Mouse (Mus musculus) forebrain, postnatal 0 days (tissue): ENCODE data around the gene B230104I21Rik. TPM values are rescaled to one million over a fixed set of nuclear protein-coding genes. Genes with fewer than 3 reads are reported as not detected.

ENCODE experiments used
- ATAC-seq: fragments of 200-750 bp; cut with Nextera tagmentation; 2 replicates; pipeline ENCODE4 v1.8.0; 2017; ENCODE audit warnings: mild to moderate bottlenecking, moderate library complexity
- DNase-seq: peaks from one replicate; pipeline ENCODE4 v3.0.0-alpha.2; 2015
- H3K27ac ChIP-seq: fragments of 300-500 bp; sonication (generic); 2 replicates; pipeline ENCODE4 v1.5.1; 2014; ENCODE audit warnings: low read depth, mild to moderate bottlenecking, antibody characterized with exemption, low read length, moderate library complexity, mixed read lengths
- H3K27me3 ChIP-seq: fragments of 300-500 bp; sonication (generic); 2 replicates; pipeline ENCODE4 v1.6.1; 2014; ENCODE audit warnings: mild to moderate bottlenecking, low read length, mixed read lengths; ENCODE audit not compliant: insufficient read depth
- H3K36me3 ChIP-seq: fragments of 300-500 bp; sonication (generic); 2 replicates; pipeline ENCODE4 v1.6.1; 2014; ENCODE audit warnings: mild to moderate bottlenecking, moderate library complexity; ENCODE audit not compliant: insufficient read depth
- H3K4me1 ChIP-seq: fragments of 300-500 bp; sonication (generic); 2 replicates; pipeline ENCODE4 v1.6.1; 2014; ENCODE audit warnings: antibody characterized with exemption; ENCODE audit not compliant: insufficient read depth
- H3K4me2 ChIP-seq: fragments of 300-500 bp; sonication (generic); 2 replicates; pipeline ENCODE4 v1.6.1; 2014; ENCODE audit warnings: low read depth, mild to moderate bottlenecking, moderate library complexity
- H3K4me3 ChIP-seq: fragments of 300-500 bp; sonication (generic); 2 replicates; pipeline ENCODE4 v1.5.1; 2014; ENCODE audit warnings: low read depth, low read length, mixed read lengths
- H3K9ac ChIP-seq: fragments of 300-500 bp; sonication (generic); 2 replicates; pipeline ENCODE4 v1.6.1; 2014; ENCODE audit warnings: mild to moderate bottlenecking
- H3K9me3 ChIP-seq: fragments of 300-500 bp; sonication (generic); 2 replicates; pipeline ENCODE4 v1.6.1; 2016; ENCODE audit warnings: low read length
- CTCF ChIP-seq: sonication (generic); IDR thresholded peaks from 2 replicates; pipeline ENCODE4 v1.5.1; 2016; ENCODE audit warnings: antibody characterized with exemption, control low read depth, low read depth
- WGBS: fragments of 180-500 bp; shearing (Covaris S2); extraction: QIAGEN DNeasy Blood & Tissue Kit; methylation state at CpG from one replicate; pipeline ENCODE4 v1.1.7; 2014; 5-methylcytosine and 5-hydroxymethylcytosine counted together
- polyA plus RNA-seq: library from polyadenylated mRNA; unstranded; fragments of >200 nt; fragmentation: Nextera tagmentation; extraction: Ambion mirVana; gene quantifications from 2 replicates; pipeline ENCODE4 v1.2.1, GENCODE M21; 2015
- total RNA-seq: library from RNA; depleted of rRNA; stranded (reverse); fragments of >200 nt; gene quantifications from 2 replicates; pipeline ENCODE4 v1.2.3, GENCODE M21; 2014

Gene B230104I21Rik
- total and polyA plus RNA-seq, 2 experiments from 2014 or later = 0.90 TPM; not detected in 1

DNA sequence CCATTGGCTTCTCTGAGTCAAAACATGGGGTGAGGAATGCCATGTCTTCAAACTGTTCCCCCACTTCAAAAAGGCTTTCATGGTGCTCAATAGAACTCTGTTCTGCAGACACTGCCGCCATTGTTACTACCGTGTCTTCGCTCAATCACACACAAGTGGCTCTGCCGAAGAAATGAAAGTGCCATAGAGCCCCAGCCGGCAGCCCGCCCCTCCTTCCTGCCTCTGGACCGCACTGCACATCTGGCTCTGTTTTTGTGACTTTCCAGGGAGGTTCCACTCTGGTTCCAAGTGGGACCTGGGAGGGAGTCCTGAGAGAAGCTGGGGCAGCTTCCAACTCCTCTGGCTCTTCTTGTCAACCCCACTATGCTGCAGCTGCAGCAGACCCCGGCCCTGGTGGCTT is 49.3 kb downstream of the B230104I21Rik start:
- DNase-seq (no peak), ATAC-seq (0 out of 2 replicates have a peak, but pooled peaks have one; percentile 14)
- H3K36me3 ChIP-seq = no peaks in the 10 kb centered on the region
- H3K9ac ChIP-seq = no peak overlapping the region
- H3K27me3 ChIP-seq = no peaks in the 10 kb centered on the region
- H3K4me1 ChIP-seq = no peaks in the 10 kb centered on the region
- H3K27ac ChIP-seq = no peak overlapping the region
- no peaks in the 10 kb centered on the region for H3K9me3 ChIP-seq
- H3K4me2 ChIP-seq = no peak overlapping the region
- H3K4me3 ChIP-seq = no peak overlapping the region
- no peak for TF ChIP-seq CTCF
- WGBS = 63% methylated on average over 8 of the region's 8 CpGs

DNA sequence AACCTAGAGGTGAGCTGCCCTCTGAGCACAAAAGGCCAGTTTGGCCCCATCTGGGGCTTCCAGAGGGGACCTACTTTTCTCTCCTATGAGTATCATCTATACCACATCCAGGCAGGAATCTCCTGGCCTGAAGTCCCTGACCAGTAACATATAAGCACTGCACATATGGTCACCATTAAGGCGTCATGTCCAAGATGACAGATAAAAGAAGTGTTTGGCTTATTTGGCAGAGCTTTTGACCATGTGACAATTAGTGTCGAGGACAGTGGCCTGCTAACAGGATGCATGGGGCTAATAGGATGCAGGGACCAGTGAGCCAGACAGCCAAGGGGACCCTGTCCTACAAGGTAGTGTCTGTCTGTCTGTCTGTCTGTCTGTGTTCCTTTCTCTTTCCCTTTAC is 50.0 kb downstream of the B230104I21Rik start:
- no peak overlapping the region for H3K4me3 ChIP-seq
- H3K4me2 ChIP-seq = no peak overlapping the region
- H3K27me3 ChIP-seq = no peaks in the 10 kb centered on the region
- H3K27ac ChIP-seq = no peak overlapping the region
- no peak for TF ChIP-seq CTCF
- WGBS = 65% methylated on average over 2 of the region's 2 CpGs
- ATAC-seq (no peak), DNase-seq (no peak)
- H3K4me1 ChIP-seq = 0 out of 2 replicates have a peak, but pooled peaks cover 5% of the 10 kb centered on the region
- H3K9me3 ChIP-seq = no peaks in the 10 kb centered on the region
- no peak overlapping the region for H3K9ac ChIP-seq
- H3K36me3 ChIP-seq = no peaks in the 10 kb centered on the region

DNA sequence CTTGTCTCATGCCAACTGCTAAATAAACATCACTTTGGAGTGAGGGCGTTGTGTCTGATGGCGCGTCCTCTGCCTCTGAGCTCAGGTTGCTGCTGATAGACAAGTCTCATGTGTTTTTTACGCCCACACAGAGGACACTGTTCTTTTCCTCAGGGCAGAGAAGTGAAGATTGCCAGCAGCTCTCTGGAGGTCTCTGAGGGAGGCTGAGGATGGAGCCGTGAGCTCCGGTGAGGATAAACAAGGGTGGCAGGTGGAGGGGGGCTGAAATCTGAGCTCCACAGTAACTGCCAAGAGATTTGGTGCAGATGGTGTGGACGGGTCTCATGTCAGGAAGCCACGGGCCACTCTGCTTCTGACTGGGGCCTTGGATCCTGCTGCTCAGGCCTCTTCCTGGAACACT is 50.9 kb downstream of the B230104I21Rik start:
- Histone ChIP-seq H3K4me2 (no peak overlapping the region), H3K36me3 (no peaks in the 10 kb centered on the region), H3K27ac (no peak overlapping the region), H3K4me3 (no peak overlapping the region), H3K9me3 (no peaks in the 10 kb centered on the region), H3K9ac (no peak overlapping the region), H3K4me1 (0 out of 2 replicates have a peak, but pooled peaks cover 5% of the 10 kb centered on the region), H3K27me3 (no peaks in the 10 kb centered on the region)
- ATAC-seq (no peak), DNase-seq (no peak)
- WGBS = 50% methylated on average over 8 of the region's 8 CpGs
- TF ChIP-seq CTCF = no peak

DNA sequence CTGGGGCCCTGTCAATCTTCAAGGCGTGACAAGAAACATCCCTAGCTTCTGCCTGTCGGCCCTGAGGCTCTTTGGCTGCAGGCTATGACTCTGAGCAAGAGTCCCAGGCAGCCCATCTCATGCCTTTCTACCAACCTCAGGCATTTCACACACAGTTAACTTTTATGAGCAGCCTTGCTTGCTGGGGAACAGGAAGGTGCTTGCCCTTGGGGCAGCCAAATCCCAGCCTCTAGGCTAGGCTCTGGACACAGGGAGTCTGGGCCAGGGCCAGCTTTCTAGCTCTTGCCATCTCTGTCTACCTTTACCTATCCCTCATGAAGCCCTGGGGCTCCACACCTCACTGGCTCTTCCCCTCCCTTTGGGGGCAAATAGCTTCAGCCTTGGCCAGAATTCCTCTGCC is 53.7 kb downstream of the B230104I21Rik start:
- Histone ChIP-seq H3K9ac (no peak overlapping the region), H3K27ac (peak overlapping the region; percentile 50; the same call in 1 of the 2 replicates), H3K9me3 (no peaks in the 10 kb centered on the region), H3K36me3 (no peaks in the 10 kb centered on the region), H3K27me3 (no peaks in the 10 kb centered on the region), H3K4me2 (no peak overlapping the region), H3K4me1 (0 out of 2 replicates have a peak, but pooled peaks cover 8% of the 10 kb centered on the region), H3K4me3 (no peak overlapping the region)
- DNase-seq (no peak), ATAC-seq (no peak)
- TF ChIP-seq CTCF = no peak
- WGBS = 98% methylated on average over 2 of the region's 2 CpGs

DNA sequence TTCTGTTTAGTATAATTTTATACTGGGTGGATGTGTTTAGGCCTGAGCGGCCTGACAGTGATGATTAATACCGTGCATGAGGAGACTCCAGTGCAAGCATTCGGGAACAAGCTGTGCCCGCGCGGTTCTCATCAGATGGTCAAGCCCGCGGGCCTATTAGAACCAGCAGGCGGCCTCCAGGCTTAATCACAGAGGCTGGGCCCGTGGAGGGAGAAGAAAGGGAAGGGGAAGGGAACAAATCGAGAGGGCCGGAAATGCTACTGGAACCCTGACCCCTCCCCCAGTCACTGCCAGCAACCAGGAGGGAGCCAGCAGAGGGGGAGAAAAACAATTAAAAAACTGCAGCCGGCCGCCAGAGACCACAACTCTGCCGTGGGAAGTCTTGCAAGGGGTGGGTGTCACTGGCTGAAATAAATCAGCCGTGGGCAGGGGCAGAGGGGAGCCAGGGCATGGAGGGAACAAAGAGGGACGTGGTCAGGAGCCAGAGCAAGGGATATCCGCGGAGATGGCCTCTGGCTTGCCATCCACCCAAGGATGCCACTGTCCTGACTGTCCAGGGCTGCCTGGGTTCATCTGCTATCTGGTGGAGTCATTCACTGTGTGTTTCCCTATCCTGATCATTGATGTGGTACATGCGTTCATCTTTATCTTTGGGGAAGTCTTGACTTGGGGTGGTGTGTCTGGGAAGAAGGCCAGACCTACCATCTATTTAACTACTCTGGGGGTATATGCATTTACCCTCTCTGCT is 54.6 kb downstream of the B230104I21Rik start:
- H3K9me3 ChIP-seq = no peaks in the 10 kb centered on the region
- TF ChIP-seq CTCF = no peak
- no peaks in the 10 kb centered on the region for H3K36me3 ChIP-seq
- ATAC-seq (peak; percentile 43), DNase-seq (peak; percentile 59)
- H3K4me2 ChIP-seq = no peak overlapping the region
- WGBS = 13% methylated on average over 20 of the region's 20 CpGs
- 0 out of 2 replicates have a peak, but pooled peaks cover 8% of the 10 kb centered on the region for H3K4me1 ChIP-seq
- peak overlapping the region; percentile 50 for H3K27ac ChIP-seq
- H3K4me3 ChIP-seq = no peak overlapping the region
- H3K27me3 ChIP-seq = no peaks in the 10 kb centered on the region
- no peak overlapping the region; the same call in 1 of the 2 replicates for H3K9ac ChIP-seq

DNA sequence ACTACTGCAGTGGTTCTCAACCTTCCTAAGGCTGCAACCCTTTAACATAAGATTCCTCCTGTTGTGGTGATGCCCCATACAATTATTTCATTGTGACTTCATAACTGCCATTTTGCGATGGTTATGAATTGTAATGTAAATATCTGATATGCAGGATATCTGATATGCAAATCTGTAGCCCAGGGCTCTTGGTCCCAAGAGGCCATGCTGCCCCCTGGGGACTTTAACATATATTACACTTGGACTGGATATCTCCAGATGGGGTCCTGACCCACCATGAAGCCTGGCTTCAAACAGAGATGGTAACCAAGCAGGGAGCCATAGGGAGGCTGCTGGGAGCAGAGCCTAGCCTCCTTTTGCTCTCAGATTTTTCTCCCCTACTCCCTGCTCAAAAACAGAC is 56.7 kb downstream of the B230104I21Rik start:
- Histone ChIP-seq H3K9me3 (no peaks in the 10 kb centered on the region), H3K9ac (no peak overlapping the region), H3K27ac (no peak overlapping the region), H3K27me3 (no peaks in the 10 kb centered on the region), H3K4me3 (no peak overlapping the region), H3K4me1 (0 out of 2 replicates have a peak, but pooled peaks cover 8% of the 10 kb centered on the region), H3K4me2 (no peak overlapping the region), H3K36me3 (no peaks in the 10 kb centered on the region)
- WGBS = 90% methylated on average over 1 of the region's 1 CpGs
- TF ChIP-seq CTCF = 0 out of 2 replicates have a peak, but pooled peaks have one; percentile 18
- ATAC-seq = no peak
- DNase-seq = no peak
